Mouse (Mus musculus): ENCODE measurements around the gene Prkn. TPM values are rescaled to one million over a fixed set of nuclear protein-coding genes. Genes with fewer than 3 reads are reported as not detected.

Gene Prkn
- polyA plus RNA-seq, 1 experiment from 2014 or later, result 3.0 TPM

- Histone ChIP-seq H3K27me3 (ENCODE audit: control insufficient read depth, insufficient read depth, low read length) (no peaks in the 10 kb centered on the region), H3K4me1 (ENCODE audit: control insufficient read depth, insufficient read depth, low read length) (no peaks in the 10 kb centered on the region), H3K36me3 (ENCODE audit: control insufficient read depth, insufficient read depth, low read length) (no peaks in the 10 kb centered on the region), H3K9ac (replicated peaks; ENCODE audit: low read depth, low read length) (no peak overlapping the region), H3K27ac (ENCODE audit: low read length) (no peak overlapping the region), H3K4me2 (replicated peaks; ENCODE audit: low read depth, low read length) (no peak overlapping the region), H3K9me3 (ENCODE audit: control insufficient read depth, low read depth, low read length) (no peaks in the 10 kb centered on the region), H3K4me3 (ENCODE audit: low read depth, low read length) (no peak overlapping the region)
- 83% methylated on average over 3 of the region's 3 CpGs for WGBS
- no peak for ATAC-seq (ENCODE audit: insufficient number of reproducible peaks, insufficient read depth, low FRiP score, low read depth)
Observed at GRCm38 (mm10) chr17:11765117-11765516, 924.9 kb downstream of the Prkn start.

DNA sequence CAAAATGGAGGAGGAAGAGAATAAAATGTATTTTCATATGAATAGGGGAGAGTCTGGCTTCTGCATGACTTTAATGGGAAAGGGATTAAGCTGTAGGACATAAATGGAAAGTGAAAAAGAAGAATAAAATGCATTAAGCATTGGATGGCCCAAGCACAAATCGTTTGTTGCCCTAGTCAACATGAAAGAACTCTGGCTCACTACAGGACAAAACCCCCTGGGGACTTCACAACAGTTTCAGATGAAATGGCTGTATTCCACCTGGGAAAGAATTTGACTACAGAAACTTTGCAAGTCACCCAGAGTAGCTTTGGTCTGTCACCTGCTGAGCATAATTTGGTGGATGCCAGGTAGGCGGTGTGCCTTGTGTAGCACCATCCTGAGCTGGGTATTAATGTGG is 925.4 kb downstream of the Prkn start:
- no peak overlapping the region for H3K27ac ChIP-seq (ENCODE audit: low read length)
- no peak for ATAC-seq (ENCODE audit: insufficient number of reproducible peaks, insufficient read depth, low FRiP score, low read depth)
- no peak overlapping the region for H3K9ac ChIP-seq (replicated peaks; ENCODE audit: low read depth, low read length)

DNA sequence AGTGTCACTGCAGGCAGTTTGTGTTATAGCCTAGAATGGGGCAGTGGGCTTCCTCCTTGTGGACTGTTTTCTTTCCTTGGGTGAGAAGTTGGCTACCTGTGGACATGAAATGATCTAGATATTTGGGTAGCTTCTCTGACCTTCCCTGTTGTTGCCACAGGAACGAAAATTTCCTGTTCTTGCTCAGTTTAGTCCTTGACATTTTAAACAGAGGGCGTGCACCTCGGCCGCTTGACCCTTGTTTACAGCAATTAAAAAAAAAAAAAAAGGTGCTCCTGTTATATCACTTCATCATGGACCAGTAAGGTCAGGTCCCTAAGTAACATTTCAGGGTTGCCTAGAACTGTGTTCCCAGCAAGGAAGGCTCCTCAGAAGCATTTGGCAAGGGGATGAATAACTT is 927.1 kb downstream of the Prkn start:
- no peaks in the 10 kb centered on the region for H3K36me3 ChIP-seq (ENCODE audit: control insufficient read depth, insufficient read depth, low read length)
- no peaks in the 10 kb centered on the region for H3K27me3 ChIP-seq (ENCODE audit: control insufficient read depth, insufficient read depth, low read length)
- no peaks in the 10 kb centered on the region for H3K9me3 ChIP-seq (ENCODE audit: control insufficient read depth, low read depth, low read length)
- no peak overlapping the region for H3K27ac ChIP-seq (ENCODE audit: low read length)
- no peaks in the 10 kb centered on the region for H3K4me1 ChIP-seq (ENCODE audit: control insufficient read depth, insufficient read depth, low read length)
- H3K4me2 ChIP-seq (replicated peaks; ENCODE audit: low read depth, low read length), result no peak overlapping the region
- no peak overlapping the region for H3K9ac ChIP-seq (replicated peaks; ENCODE audit: low read depth, low read length)
- 56% methylated on average over 4 of the region's 4 CpGs for WGBS
- ATAC-seq (ENCODE audit: insufficient number of reproducible peaks, insufficient read depth, low FRiP score, low read depth), result no peak
- H3K4me3 ChIP-seq (ENCODE audit: low read depth, low read length), result no peak overlapping the region

More for the DNA sequence above, 925.4 kb downstream of the Prkn start:
- H3K4me2 ChIP-seq (replicated peaks; ENCODE audit: low read depth, low read length), result no peak overlapping the region
- H3K9me3 ChIP-seq (ENCODE audit: control insufficient read depth, low read depth, low read length), result no peaks in the 10 kb centered on the region
- no peaks in the 10 kb centered on the region for H3K4me1 ChIP-seq (ENCODE audit: control insufficient read depth, insufficient read depth, low read length)
- 73% methylated on average over 2 of the region's 2 CpGs for WGBS
- no peaks in the 10 kb centered on the region for H3K27me3 ChIP-seq (ENCODE audit: control insufficient read depth, insufficient read depth, low read length)
- no peaks in the 10 kb centered on the region for H3K36me3 ChIP-seq (ENCODE audit: control insufficient read depth, insufficient read depth, low read length)
- no peak overlapping the region for H3K4me3 ChIP-seq (ENCODE audit: low read depth, low read length)

- no peaks in the 10 kb centered on the region for H3K9me3 ChIP-seq (ENCODE audit: control insufficient read depth, low read depth, low read length)
- no peaks in the 10 kb centered on the region for H3K4me1 ChIP-seq (ENCODE audit: control insufficient read depth, insufficient read depth, low read length)
- ATAC-seq (ENCODE audit: insufficient number of reproducible peaks, insufficient read depth, low FRiP score, low read depth), result no peak
- H3K9ac ChIP-seq (replicated peaks; ENCODE audit: low read depth, low read length), result no peak overlapping the region
- no peak overlapping the region for H3K4me2 ChIP-seq (replicated peaks; ENCODE audit: low read depth, low read length)
- H3K27ac ChIP-seq (ENCODE audit: low read length), result no peak overlapping the region
- no peaks in the 10 kb centered on the region for H3K36me3 ChIP-seq (ENCODE audit: control insufficient read depth, insufficient read depth, low read length)
- no peaks in the 10 kb centered on the region for H3K27me3 ChIP-seq (ENCODE audit: control insufficient read depth, insufficient read depth, low read length)
- 82% methylated on average over 4 of the region's 4 CpGs for WGBS
- H3K4me3 ChIP-seq (ENCODE audit: low read depth, low read length), result no peak overlapping the region
Observed at GRCm38 (mm10) chr17:11768345-11768744, 928.2 kb downstream of the Prkn start.

DNA sequence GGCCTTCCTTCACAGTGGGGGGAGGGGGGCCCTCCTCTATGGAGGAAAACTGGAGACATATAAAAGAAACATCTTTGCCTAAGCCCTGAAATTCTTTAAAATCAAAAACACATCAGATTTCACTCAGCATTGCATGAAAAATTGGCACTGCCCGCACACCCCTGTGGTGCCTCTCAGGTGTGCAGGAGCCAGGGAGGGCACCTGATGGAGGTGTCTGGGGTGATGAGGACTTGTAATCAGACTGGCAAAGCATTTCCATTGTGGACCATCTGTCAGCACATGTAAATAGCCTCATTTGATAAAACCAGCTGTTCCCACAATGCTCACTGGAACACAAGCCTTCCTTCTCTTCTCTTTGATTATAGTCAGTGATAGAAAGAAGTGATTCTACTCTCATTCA is 928.8 kb downstream of the Prkn start:
- no peak overlapping the region for H3K9ac ChIP-seq (replicated peaks; ENCODE audit: low read depth, low read length)
- no peaks in the 10 kb centered on the region for H3K27me3 ChIP-seq (ENCODE audit: control insufficient read depth, insufficient read depth, low read length)
- H3K4me1 ChIP-seq (ENCODE audit: control insufficient read depth, insufficient read depth, low read length), result no peaks in the 10 kb centered on the region
- no peaks in the 10 kb centered on the region for H3K9me3 ChIP-seq (ENCODE audit: control insufficient read depth, low read depth, low read length)
- H3K36me3 ChIP-seq (ENCODE audit: control insufficient read depth, insufficient read depth, low read length), result no peaks in the 10 kb centered on the region
- H3K27ac ChIP-seq (ENCODE audit: low read length), result no peak overlapping the region
- no peak overlapping the region for H3K4me2 ChIP-seq (replicated peaks; ENCODE audit: low read depth, low read length)
- H3K4me3 ChIP-seq (ENCODE audit: low read depth, low read length), result no peak overlapping the region
- no peak for ATAC-seq (ENCODE audit: insufficient number of reproducible peaks, insufficient read depth, low FRiP score, low read depth)
- WGBS, result 93% methylated on average over 1 of the region's 1 CpGs

DNA sequence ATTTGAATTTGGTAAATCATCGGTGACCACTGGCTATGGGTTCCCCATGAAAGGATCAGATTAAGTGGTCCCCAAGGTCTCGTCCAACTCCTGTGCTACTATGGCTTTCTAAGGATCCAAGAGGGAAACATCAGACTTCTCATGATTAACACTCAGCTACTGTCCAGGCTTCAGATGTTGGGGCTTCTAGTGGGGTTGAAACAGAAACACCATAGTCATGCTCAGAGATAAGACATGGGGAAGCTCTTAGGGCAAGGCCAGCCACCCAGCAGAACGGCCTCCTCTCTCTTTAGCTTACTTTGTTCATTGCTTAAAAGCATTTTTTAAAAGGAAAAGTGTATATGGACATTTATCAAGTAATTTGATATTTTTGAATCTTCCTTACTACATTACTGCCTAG is 929.3 kb downstream of the Prkn start:
- WGBS, result 79% methylated on average over 3 of the region's 3 CpGs
- no peak for ATAC-seq (ENCODE audit: insufficient number of reproducible peaks, insufficient read depth, low FRiP score, low read depth)
- H3K27ac ChIP-seq (ENCODE audit: low read length), result no peak overlapping the region
- no peaks in the 10 kb centered on the region for H3K27me3 ChIP-seq (ENCODE audit: control insufficient read depth, insufficient read depth, low read length)
- no peak overlapping the region for H3K4me2 ChIP-seq (replicated peaks; ENCODE audit: low read depth, low read length)
- H3K9ac ChIP-seq (replicated peaks; ENCODE audit: low read depth, low read length), result no peak overlapping the region
- H3K4me3 ChIP-seq (ENCODE audit: low read depth, low read length), result no peak overlapping the region
- no peaks in the 10 kb centered on the region for H3K9me3 ChIP-seq (ENCODE audit: control insufficient read depth, low read depth, low read length)
- H3K4me1 ChIP-seq (ENCODE audit: control insufficient read depth, insufficient read depth, low read length), result no peaks in the 10 kb centered on the region
- no peaks in the 10 kb centered on the region for H3K36me3 ChIP-seq (ENCODE audit: control insufficient read depth, insufficient read depth, low read length)

- Histone ChIP-seq H3K9me3 (ENCODE audit: control insufficient read depth, low read depth, low read length) (no peaks in the 10 kb centered on the region), H3K4me1 (ENCODE audit: control insufficient read depth, insufficient read depth, low read length) (no peaks in the 10 kb centered on the region), H3K36me3 (ENCODE audit: control insufficient read depth, insufficient read depth, low read length) (no peaks in the 10 kb centered on the region), H3K27me3 (ENCODE audit: control insufficient read depth, insufficient read depth, low read length) (no peaks in the 10 kb centered on the region), H3K9ac (replicated peaks; ENCODE audit: low read depth, low read length) (no peak overlapping the region), H3K4me2 (replicated peaks; ENCODE audit: low read depth, low read length) (no peak overlapping the region), H3K27ac (ENCODE audit: low read length) (no peak overlapping the region), H3K4me3 (ENCODE audit: low read depth, low read length) (no peak overlapping the region)
- ATAC-seq (ENCODE audit: insufficient number of reproducible peaks, insufficient read depth, low FRiP score, low read depth), result no peak
- WGBS, result 89% methylated on average over 11 of the region's 12 CpGs
Observed at GRCm38 (mm10) chr17:11779547-11779946, 939.4 kb downstream of the Prkn start.

DNA sequence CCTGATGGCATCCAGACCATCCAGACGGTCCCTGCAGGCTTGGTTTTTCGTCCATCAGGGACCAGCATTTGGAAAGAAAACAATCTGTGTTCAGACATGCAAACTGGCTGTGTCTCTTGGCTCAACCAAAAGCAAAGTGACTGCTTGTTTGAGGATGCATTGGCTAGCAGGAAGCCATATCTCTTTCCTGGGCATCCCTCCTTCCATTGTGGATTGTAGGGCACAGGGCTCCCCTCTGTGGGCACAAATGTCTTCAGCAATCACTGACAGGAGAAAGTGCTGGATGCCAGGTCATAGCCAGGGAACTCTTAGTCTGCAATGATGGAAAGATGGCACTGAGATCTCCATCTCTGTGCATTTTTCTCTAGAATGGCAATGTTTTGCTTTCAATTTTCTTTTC is 939.8 kb downstream of the Prkn start:
- H3K4me3 ChIP-seq (ENCODE audit: low read depth, low read length), result no peak overlapping the region
- no peak overlapping the region for H3K9ac ChIP-seq (replicated peaks; ENCODE audit: low read depth, low read length)
- no peak overlapping the region for H3K27ac ChIP-seq (ENCODE audit: low read length)
- H3K4me1 ChIP-seq (ENCODE audit: control insufficient read depth, insufficient read depth, low read length), result no peaks in the 10 kb centered on the region
- H3K36me3 ChIP-seq (ENCODE audit: control insufficient read depth, insufficient read depth, low read length), result no peaks in the 10 kb centered on the region
- no peaks in the 10 kb centered on the region for H3K27me3 ChIP-seq (ENCODE audit: control insufficient read depth, insufficient read depth, low read length)
- no peak for ATAC-seq (ENCODE audit: insufficient number of reproducible peaks, insufficient read depth, low FRiP score, low read depth)
- H3K4me2 ChIP-seq (replicated peaks; ENCODE audit: low read depth, low read length), result no peak overlapping the region
- no peaks in the 10 kb centered on the region for H3K9me3 ChIP-seq (ENCODE audit: control insufficient read depth, low read depth, low read length)
- WGBS, result 42% methylated on average over 2 of the region's 2 CpGs

GRCm38 (mm10) chr17:11780805-11781481 is 940.8 kb downstream of the Prkn start:
- no peaks in the 10 kb centered on the region for H3K36me3 ChIP-seq (ENCODE audit: control insufficient read depth, insufficient read depth, low read length)
- H3K27ac ChIP-seq (ENCODE audit: low read length), result no peak overlapping the region
- H3K9ac ChIP-seq (replicated peaks; ENCODE audit: low read depth, low read length), result no peak overlapping the region
- no peaks in the 10 kb centered on the region for H3K4me1 ChIP-seq (ENCODE audit: control insufficient read depth, insufficient read depth, low read length)
- no peak for ATAC-seq (ENCODE audit: insufficient number of reproducible peaks, insufficient read depth, low FRiP score, low read depth)
- no peak overlapping the region for H3K4me2 ChIP-seq (replicated peaks; ENCODE audit: low read depth, low read length)
- no peaks in the 10 kb centered on the region for H3K9me3 ChIP-seq (ENCODE audit: control insufficient read depth, low read depth, low read length)
- no peak overlapping the region for H3K4me3 ChIP-seq (ENCODE audit: low read depth, low read length)
- no peaks in the 10 kb centered on the region for H3K27me3 ChIP-seq (ENCODE audit: control insufficient read depth, insufficient read depth, low read length)
- 61% methylated on average over 12 of the region's 12 CpGs for WGBS

Measured in stomach, embryonic 14.5 days (tissue).